Comparison of ENCODE assay signal across 8 mouse cellular contexts in the genomic region with DNA sequence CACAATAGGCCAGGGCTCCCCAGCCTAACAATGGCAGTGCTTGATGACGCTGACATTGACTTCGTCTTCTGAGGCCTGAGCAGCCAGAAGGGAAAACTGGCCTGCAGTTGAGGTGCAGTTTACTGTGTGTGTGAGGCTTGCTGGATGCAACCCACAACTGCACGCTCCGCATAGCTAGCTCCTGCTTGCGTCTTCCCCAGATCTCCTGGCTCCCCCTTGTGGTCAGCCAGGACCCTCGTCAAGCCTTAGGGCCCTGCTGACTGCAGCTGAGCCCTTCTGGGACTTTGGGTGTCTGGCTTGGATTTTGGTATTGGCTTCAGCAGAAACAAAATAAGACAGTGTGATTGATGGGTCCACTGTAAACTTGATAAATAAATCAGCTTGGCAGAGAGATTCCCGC.
DNase-seq lines count a peak whose midpoint lies in the region; ATAC-seq and TF ChIP-seq lines count a peak whose summit lies in the region.

No protein-coding gene starts in this region.

- dilution Hi-C loops in CH12.LX (cut with MboI; ENCODE audit: extremely low pct_ligation_motif_present, extremely low pct_unique_long_range_greater_than_20kb, low sequenced_read_pairs), result no loop called here

- DNase-seq in CH12.LX (ENCODE audit: extremely low read depth), result peak; percentile 65
- peak; percentile 80 to 90 for DNase-seq in adrenal gland, postnatal 36 days
- DNase-seq in embryonic facial prominence, embryonic 11.5 days (ENCODE audit: low spot score), result peak; percentile 84
- DNase-seq in heart, embryonic 10.5 days (ENCODE audit: low spot score), result peak; percentile 82
- DNase-seq in layer of hippocampus, adult 18-20 months (ENCODE audit: low spot score in 2 of 2), result peak; percentile 20 to 58
- peak; percentile 86 for DNase-seq in lung, postnatal 0 days (ENCODE audit: low spot score)
- DNase-seq in retina, embryonic 14.5 days (ENCODE audit: low spot score), result peak; percentile 85
- peak; percentile 79 for DNase-seq in thymus, postnatal 14 days

- no peak for ATAC-seq in embryonic facial prominence, embryonic 11.5 days (replicated peaks; ENCODE audit: insufficient number of reproducible peaks, low FRiP score, low TSS enrichment, low read depth)
- ATAC-seq in lung, postnatal 0 days, result peak; percentile 79

- H3K4me1 ChIP-seq in CH12.LX (ENCODE audit: control insufficient read depth in 1 of 2, insufficient read depth in 2 of 2), result no peaks in the 10 kb centered on the region
- H3K4me1 ChIP-seq in embryonic facial prominence, embryonic 11.5 days (ENCODE audit: control insufficient read depth, insufficient read depth, low read length), result peaks cover 18% of the 10 kb centered on the region
- H3K4me1 ChIP-seq in heart, embryonic 10.5 days, result peaks cover 26% of the 10 kb centered on the region
- 0 out of 2 replicates have a peak, but pooled peaks cover 2% of the 10 kb centered on the region for H3K4me1 ChIP-seq in lung, postnatal 0 days (ENCODE audit: insufficient read depth, low read depth, low read length)

- no peak overlapping the region for H3K9ac ChIP-seq in CH12.LX (ENCODE audit: insufficient read depth, low read depth)
- H3K9ac ChIP-seq in embryonic facial prominence, embryonic 11.5 days (replicated peaks; ENCODE audit: low read length), result no peak overlapping the region
- H3K9ac ChIP-seq in lung, postnatal 0 days (replicated peaks; ENCODE audit: low read depth), result no peak overlapping the region

- in situ Hi-C loops in CH12.LX (cut with MboI; ENCODE audit: low pct_ligation_motif_present, low pct_unique_long_range_greater_than_20kb, low sequenced_read_pairs), result loop anchor here (5.0 kb wide), 2 partner anchors 44 to 224 kb away; no protein-coding TSS in a partner anchor

- no peak overlapping the region for H3K4me3 ChIP-seq in CH12.LX (replicated peaks in 1 of 3; ENCODE audit: low read depth in 2 of 3, low read length in 2 of 3, poor library complexity in 1 of 3)
- H3K4me3 ChIP-seq in embryonic facial prominence, embryonic 11.5 days (ENCODE audit: low read depth, low read length), result no peak overlapping the region
- no peak overlapping the region for H3K4me3 ChIP-seq in heart, embryonic 10.5 days
- H3K4me3 ChIP-seq in lung, postnatal 0 days (ENCODE audit: low read depth, low read length), result no peak overlapping the region

- WGBS in embryonic facial prominence, embryonic 11.5 days, result 10% methylated on average over 7 of the region's 7 CpGs
- 10% methylated on average over 7 of the region's 7 CpGs for WGBS in heart, embryonic 10.5 days
- 11% methylated on average over 7 of the region's 7 CpGs for WGBS in lung, postnatal 0 days

- H3K79me2 ChIP-seq in CH12.LX (replicated peaks; ENCODE audit: control insufficient read depth, extremely low read depth, insufficient read depth, poor library complexity, severe bottlenecking), result no peaks in the 10 kb centered on the region

- no peaks in the 10 kb centered on the region for H3K36me3 ChIP-seq in CH12.LX (replicated peaks in 1 of 2; ENCODE audit: control insufficient read depth in 1 of 2, insufficient read depth in 1 of 2, low read length in 1 of 2)
- H3K36me3 ChIP-seq in embryonic facial prominence, embryonic 11.5 days (replicated peaks; ENCODE audit: control insufficient read depth, insufficient read depth, low read depth, low read length), result no peaks in the 10 kb centered on the region
- H3K36me3 ChIP-seq in heart, embryonic 10.5 days, result no peaks in the 10 kb centered on the region
- no peaks in the 10 kb centered on the region for H3K36me3 ChIP-seq in lung, postnatal 0 days (ENCODE audit: insufficient read depth, low read length)

- peak; percentile 70 for TF ChIP-seq RAD21 in CH12.LX (IDR thresholded peaks at IDR 0.05; ENCODE audit: low read depth, low read length)

- peaks cover 77% of the 10 kb centered on the region for H3K27me3 ChIP-seq in CH12.LX (replicated peaks)
- H3K27me3 ChIP-seq in embryonic facial prominence, embryonic 11.5 days (ENCODE audit: control insufficient read depth, insufficient read depth, low read length), result peaks cover 5% of the 10 kb centered on the region; the same call in 1 of the 2 replicates
- H3K27me3 ChIP-seq in heart, embryonic 10.5 days (ENCODE audit: insufficient read depth, poor library complexity, severe bottlenecking), result peaks cover 73% of the 10 kb centered on the region
- H3K27me3 ChIP-seq in lung, postnatal 0 days (replicated peaks; ENCODE audit: insufficient read depth, low read length), result no peaks in the 10 kb centered on the region

- TF ChIP-seq EP300 in CH12.LX (IDR thresholded peaks at IDR 0.05; ENCODE audit: low read length), result no peak
- TF ChIP-seq EP300 in lung, postnatal 0 days (IDR thresholded peaks at IDR 0.05), result no peak

- peak; percentile 60 to 83 for TF ChIP-seq CTCF in CH12.LX (conservative IDR thresholded peaks at IDR 0.05 in 1 of 2, IDR thresholded peaks at IDR 0.05 in 1 of 2; ENCODE audit: low read depth in 2 of 2, low read length in 2 of 2)
- peak; percentile 96 for TF ChIP-seq CTCF in lung, postnatal 0 days (IDR thresholded peaks at IDR 0.05)

- no peaks in the 10 kb centered on the region for H3K9me3 ChIP-seq in CH12.LX (replicated peaks; ENCODE audit: low read length)
- H3K9me3 ChIP-seq in embryonic facial prominence, embryonic 11.5 days (replicated peaks; ENCODE audit: control insufficient read depth, low read length), result no peaks in the 10 kb centered on the region
- H3K9me3 ChIP-seq in heart, embryonic 10.5 days, result no peaks in the 10 kb centered on the region
- H3K9me3 ChIP-seq in lung, postnatal 0 days (ENCODE audit: low read length), result no peaks in the 10 kb centered on the region

- no peak overlapping the region for H3K27ac ChIP-seq in CH12.LX (ENCODE audit: insufficient read depth, low read depth)
- H3K27ac ChIP-seq in embryonic facial prominence, embryonic 11.5 days (replicated peaks; ENCODE audit: low read depth, low read length), result no peak overlapping the region
- no peak overlapping the region for H3K27ac ChIP-seq in heart, embryonic 10.5 days
- H3K27ac ChIP-seq in lung, postnatal 0 days (ENCODE audit: low read length), result no peak overlapping the region

- no peak for TF ChIP-seq POLR2A in CH12.LX (IDR thresholded peaks at IDR 0.05; ENCODE audit: low read depth, low read length)

- no peak overlapping the region for H3K4me2 ChIP-seq in CH12.LX (ENCODE audit: insufficient read depth, low read depth, poor library complexity, severe bottlenecking)
- no peak overlapping the region for H3K4me2 ChIP-seq in embryonic facial prominence, embryonic 11.5 days (ENCODE audit: low read depth, low read length)
- H3K4me2 ChIP-seq in lung, postnatal 0 days (replicated peaks; ENCODE audit: low read depth, low read length), result no peak overlapping the region

TF ChIP-seq in CH12.LX, 34 proteins besides CTCF, POLR2A, EP300 and RAD21:
- TF ChIP-seq ZC3H11A (IDR thresholded peaks at IDR 0.05; ENCODE audit: low read depth, low read length), result 0 out of 2 replicates have a peak, but pooled peaks have one; percentile 27
- no peak for TF ChIP-seq ETS1 (conservative IDR thresholded peaks at IDR 0.05; ENCODE audit: low read depth, low read length)
- peak; percentile 88 for TF ChIP-seq SMC3 (IDR thresholded peaks at IDR 0.05; ENCODE audit: low read depth, low read length)
